Comparison of ENCODE assay signal across 8 mouse cellular contexts in genomic region chr14:53935791-53936231, GRCm38 (mm10).
DNase-seq lines count a peak whose midpoint lies in the region; TF ChIP-seq lines count a peak whose summit lies in the region.
"Not testable (repeated sequence)": the region's sequence is repeated elsewhere in the genome, so short reads cannot be mapped to it uniquely, and the experiment has no call there.

No protein-coding gene starts in this region.

- H3K4me3 ChIP-seq in layer of hippocampus, adult 2 months; thymus, adult 2 months (ENCODE audit: control insufficient read depth, insufficient read depth, low read length): not testable (repeated sequence)

- H3K36me3 ChIP-seq in thymus, adult 2 months (ENCODE audit: control insufficient read depth, insufficient read depth, low read length) = not testable (repeated sequence)

- H3K4me1 ChIP-seq in thymus, adult 2 months (replicated peaks; ENCODE audit: control insufficient read depth, insufficient read depth, low read length) = not testable (repeated sequence)

- not testable (repeated sequence) for TF ChIP-seq CTCF in layer of hippocampus, adult 2 months (conservative IDR thresholded peaks at IDR 0.05); thymus, adult 2 months (IDR thresholded peaks at IDR 0.05; ENCODE audit: borderline replicate concordance, control insufficient read depth, extremely low read depth, insufficient read depth, low read length, poor library complexity)

- DNase-seq in B cell, adult 2 months = peak; percentile 63 to 64
- DNase-seq in cerebellum, adult 18-20 months = peak; percentile 69 to 77
- DNase-seq in gastrocnemius, adult 18-20 months (ENCODE audit: low spot score) = peak; percentile 77
- DNase-seq in heart, postnatal 25 days (ENCODE audit: low spot score) = peak; percentile 71
- DNase-seq in layer of hippocampus, adult 2 months (ENCODE audit: low spot score in 2 of 2) = peak; percentile 69 to 83
- DNase-seq in left cerebral cortex, postnatal 36 days (ENCODE audit: low spot score in 2 of 2) = peak; percentile 74 to 76
- peak; percentile 78 for DNase-seq in right cerebral cortex, adult 18-20 months
- DNase-seq in thymus, adult 2 months = peak; percentile 73

- not testable (repeated sequence) for H3K27ac ChIP-seq in layer of hippocampus, adult 2 months; thymus, adult 2 months (ENCODE audit: control insufficient read depth, insufficient read depth, low read length)

- WGBS in thymus, adult 2 months = 98% methylated on average over 29 of the region's 29 CpGs

- H3K27me3 ChIP-seq in thymus, adult 2 months (ENCODE audit: control insufficient read depth, insufficient read depth, low read length) = not testable (repeated sequence)

- intact Hi-C loops in heart, postnatal 25 days (cut with DNase I); left cerebral cortex, postnatal 36 days (cut with DNase I): not testable (repeated sequence)

- TF ChIP-seq POLR2A in thymus, adult 2 months (IDR thresholded peaks at IDR 0.05; ENCODE audit: control insufficient read depth, extremely low read depth, insufficient read depth, low read length, poor library complexity) = not testable (repeated sequence)
